Mouse (Mus musculus) ovary, adult 18-20 months (tissue): ENCODE measurements around the gene Art3.

Experiments
- DNase-seq: peaks from one replicate; pipeline ENCODE4 v3.0.0; 2022; ENCODE audit warnings: low spot score, mixed read lengths

The Art3 gene

DNA sequence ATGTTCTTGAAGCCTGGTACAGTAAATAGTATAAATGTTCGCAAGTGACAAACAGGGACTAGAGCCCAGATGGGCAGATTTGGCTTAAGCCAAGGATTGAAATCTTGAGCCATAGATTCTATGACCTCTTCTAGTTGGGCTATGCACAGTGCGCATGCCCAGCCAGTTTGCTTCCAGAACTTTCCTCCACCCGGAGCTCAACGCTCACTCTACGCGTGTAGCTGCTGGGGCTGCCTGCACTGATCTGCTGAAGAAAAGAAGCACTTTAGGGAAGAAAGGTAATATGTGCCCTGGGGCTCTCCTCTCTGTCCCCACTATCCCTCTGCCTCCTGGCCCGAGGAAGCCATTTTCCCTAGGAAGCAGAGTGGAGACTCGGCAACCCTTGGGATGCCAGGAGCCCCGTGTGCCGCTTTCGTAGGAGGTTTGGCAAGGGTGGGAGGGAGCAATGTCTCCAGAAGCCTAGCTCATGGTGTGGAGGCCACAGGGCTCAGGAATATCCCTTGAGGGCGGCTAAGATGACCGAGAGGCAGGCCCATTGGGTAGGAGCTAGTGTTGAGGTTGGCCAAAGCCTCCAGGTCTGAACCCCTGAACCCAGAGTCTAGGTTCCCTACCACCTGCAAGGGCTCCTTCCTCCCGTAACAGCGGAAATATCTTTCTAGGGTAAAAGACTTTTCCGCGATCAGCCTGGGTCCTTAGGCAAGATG is at the start of gene Art3:
Gene Art3 (plus strand): TSS at position 193 of the 704 bp plus-strand sequence.
- no peak for DNase-seq

DNA sequence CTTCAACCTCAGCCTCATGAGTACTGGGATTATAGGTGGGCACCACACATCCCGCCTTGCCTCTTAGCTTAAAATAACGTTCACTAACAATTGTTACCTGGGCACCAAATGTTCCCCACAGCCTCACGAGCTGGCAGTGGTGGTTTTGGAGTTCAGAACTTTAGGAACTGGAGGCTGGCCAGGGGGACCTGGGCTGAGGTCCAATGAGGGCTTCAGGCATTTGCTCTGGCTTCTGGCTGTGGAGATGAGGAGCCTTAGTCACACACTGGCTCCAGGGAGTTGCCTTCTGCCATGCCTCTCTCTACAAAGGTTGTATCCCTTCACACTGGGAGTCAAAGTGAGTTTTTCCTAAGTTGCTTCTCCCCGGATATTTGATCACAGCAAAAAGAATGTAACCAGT is 49.1 kb upstream of the Art3 start:
- no peak for DNase-seq

DNA sequence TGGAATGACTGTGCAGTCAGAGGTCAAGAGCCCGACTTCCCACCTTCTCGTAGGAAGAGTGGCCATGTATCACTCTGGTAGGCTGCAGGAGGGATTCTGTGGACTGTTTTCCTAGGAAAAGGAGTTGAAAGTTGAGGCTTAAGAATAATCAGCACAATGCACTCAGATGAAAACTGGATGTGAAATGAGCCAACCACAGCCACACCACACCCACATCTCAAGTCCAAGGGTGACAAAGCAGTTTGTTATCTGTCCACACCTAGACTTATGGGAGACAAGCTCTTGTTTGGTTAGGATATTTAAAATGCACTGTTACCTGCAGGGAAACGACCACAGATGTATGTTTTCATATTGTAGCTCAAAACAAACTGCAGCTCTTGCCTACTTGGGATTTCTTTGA is 48.5 kb upstream of the Art3 start:
- DNase-seq = no peak

DNA sequence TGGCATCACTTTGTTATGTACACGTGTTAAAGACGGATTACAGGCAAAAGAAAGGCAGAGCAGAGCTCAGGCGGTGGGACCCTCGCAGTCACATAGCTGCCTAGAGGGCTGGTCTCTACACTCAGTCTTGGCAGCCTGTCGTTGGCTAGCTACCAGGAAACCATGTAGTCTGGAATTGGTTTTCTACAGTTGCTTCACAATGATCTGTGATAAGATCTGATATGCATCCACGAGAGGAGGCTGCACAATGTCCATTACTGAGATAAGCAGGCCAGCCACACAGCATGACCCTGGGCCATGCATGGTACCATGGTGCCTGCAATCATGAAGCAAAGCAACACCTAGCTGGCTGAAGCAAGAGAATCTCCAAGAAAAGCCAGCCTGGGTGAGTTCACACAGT is 43.8 kb upstream of the Art3 start:
- DNase-seq = no peak

DNA sequence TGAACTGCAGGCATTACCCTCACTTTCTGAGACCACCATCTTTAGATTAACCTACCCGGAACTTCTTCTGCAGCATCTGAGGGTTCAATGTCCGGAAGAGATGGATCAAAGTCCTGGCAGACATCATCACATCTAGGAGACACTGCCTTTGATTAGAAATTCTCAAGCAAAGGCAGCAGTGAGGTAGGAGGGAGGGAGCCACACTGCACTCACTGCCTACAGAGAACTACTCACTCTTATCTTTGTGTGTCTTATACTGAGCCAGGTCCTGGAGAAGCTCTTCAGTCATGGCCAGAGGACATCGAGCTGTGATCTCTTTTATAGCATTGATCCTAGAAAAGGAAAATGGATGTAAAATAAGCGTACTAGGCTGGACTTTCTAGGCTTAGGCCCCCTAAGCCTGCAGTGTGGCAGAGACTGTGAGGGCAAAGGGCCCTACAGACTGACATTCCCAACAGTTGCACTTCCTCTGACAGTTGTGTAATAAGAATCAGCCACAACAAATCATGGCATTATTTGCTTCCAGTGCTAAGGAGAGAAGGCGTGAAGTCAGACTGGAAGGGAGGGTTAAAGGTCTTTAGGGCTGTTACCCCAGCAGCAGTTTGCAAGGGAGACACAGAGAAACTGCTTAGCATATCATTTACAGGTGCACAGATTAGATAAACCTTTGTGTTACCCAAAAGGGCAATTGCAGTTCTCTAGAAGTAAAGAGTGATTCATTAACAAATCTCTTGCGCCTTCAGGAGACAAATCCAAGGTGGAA is 39.8 kb upstream of the Art3 start:
- no peak for DNase-seq

DNA sequence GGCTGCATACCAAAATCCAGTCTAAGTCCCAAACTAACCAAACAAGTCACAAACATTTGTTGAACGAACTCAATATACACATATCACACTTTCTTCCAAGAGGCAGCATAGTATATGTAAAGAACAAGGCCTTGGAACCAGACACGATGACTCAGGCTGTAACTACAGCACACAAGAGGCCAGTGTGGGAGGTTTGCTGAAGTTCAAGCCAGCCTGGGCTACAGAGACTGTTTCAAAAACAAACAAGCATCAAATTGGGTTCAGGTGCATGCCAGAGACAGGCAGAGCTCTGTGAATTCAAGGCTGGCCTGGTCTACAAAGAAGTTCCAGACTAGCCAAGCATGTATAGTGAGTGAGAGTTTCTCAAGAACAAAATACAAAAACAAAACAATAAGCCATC is 37.1 kb upstream of the Art3 start:
- no peak for DNase-seq

DNA sequence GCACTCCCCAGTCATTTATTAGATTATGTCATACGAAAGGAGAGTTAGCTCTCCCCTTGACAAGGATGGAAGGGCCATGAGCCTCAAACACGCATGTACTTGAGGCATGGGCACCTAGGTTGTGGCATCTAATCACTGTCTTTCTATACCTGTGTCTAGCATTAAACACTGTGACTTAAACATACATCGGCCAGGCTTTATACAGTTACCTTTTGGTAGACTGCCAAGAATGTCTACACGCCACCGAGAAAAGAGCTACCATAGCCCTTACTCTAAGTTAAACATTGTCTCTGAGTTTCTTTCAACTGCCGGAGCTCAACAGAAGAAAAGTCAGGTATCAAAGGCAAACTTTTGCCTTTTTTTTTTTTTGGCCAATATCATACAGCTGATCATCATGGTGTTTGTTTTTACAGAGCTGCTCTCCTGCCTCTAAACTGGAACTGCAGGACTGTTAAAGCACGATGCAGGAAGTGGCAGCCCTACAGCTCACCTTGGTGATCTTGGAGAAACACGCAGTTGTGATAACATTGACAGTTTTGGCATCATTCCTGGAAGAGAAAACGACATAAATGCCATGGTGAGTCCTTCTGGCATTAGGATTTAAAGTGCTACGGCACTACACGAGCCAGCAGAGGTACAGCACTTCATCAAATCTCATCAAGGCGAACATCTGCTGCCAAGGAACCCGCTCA is 29.3 kb upstream of the Art3 start:
- DNase-seq = no peak

DNA sequence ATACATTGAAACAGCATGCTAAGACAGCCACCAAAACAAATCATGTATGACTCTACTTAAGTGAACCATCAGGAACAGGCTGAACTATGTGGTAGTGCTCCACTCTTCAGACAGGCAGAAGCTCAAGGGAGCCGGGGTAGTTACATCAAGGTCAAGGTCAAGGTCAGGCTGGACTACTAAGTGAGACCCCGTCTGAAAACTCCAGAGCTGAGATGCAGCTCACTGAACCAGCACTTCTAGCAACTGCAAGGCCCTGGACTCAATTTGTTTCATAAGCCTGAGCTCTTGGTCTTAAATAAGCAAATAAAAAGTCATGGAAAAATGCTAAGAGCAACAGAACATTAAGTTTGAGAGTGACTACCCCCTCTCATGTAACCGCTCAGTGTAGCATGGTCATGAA is 27.3 kb upstream of the Art3 start:
- no peak for DNase-seq

DNA sequence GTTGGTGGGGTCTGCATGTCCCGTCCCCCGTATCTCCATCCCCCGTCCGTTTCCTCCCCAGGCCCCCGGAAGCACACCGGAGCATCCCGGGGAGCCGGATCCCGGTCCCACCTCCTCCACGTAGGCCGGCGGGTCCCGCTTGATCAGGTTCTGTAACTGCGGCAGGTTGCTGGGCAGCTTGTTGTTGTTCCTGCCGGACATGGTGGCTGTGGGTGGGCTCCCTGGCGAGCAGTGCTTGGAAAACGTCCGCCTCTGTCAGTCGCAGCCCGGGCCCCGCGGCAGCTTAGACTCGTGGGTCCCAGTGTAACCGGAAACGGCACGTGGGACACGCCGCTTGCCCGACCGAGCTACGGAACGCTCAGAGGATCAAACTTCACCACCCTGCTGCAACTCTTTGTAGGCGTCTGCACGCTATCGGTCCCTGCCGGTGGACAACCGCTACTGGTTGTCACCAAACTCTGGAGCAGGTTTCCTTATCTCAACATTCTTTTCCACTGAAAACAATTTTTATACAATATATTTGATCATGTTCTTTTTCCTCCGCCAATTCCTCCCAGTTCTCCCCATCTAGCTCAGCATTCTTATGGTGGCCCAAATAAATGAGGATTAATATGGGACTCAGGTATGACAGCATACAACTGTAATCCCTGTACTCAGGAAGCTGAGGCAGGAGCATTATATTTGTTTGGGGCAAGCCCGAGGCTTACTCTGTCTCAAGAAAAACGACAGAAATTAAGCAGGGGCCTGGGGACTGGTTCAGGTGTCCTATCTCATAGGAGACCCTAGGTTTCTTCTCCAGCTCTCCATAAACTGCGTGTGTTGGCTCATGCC is 21.7 kb upstream of the Art3 start, which contains the start of gene Sdad1:
Gene Sdad1 (minus strand): TSS at position 799 of the 831 bp plus-strand sequence.
- DNase-seq = peak; percentile 86

DNA sequence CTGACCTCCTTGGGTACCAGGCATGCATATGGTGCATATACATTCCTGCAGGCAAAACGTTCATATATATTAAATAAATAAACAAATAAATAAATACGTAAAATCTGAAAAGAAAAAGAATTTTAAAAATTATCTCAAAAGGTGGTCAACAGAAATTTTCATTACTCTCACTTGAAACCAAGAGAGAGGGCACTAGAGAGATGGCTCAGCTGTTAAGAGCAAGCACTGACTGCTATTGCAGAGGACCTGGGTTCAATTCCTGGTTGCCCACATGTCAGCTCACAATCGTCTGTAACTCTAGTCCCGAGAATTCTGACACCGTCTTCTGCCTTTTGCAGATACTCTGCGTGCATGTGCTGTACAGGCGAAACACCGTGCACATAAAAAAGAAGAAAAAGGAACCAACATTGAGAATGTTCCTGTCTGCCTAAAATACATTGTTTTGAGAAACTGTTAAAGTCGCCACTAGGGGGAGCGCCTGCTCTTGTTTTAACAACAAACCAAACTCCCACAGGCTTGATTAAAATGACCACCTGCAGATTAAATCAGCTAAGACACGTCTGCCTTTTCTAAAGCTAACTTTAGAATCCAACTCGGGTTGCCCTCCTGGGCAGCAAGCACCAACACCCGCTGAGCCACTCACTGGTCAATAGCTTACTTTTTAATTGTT is 19.4 kb upstream of the Art3 start:
- DNase-seq = peak; percentile 64

DNA sequence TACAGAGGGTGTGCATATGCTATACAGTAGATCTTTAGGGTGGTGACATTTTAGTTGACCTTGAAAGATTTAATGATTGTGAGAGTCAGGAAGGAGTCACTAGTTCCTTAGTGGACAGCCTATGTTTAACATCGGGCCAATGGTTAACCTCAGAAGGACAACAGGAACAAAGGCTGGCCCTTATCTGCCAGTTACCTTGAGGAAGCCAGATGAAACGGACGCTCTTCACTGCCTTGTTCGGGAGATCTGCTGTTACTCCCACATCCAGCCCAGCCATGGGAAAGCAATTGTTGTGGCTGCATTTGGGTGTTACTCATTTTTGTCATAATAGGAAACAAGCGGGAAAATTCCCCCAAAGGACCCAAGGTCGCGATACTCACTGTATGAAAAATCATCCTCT is 17.9 kb upstream of the Art3 start:
- no peak for DNase-seq

DNA sequence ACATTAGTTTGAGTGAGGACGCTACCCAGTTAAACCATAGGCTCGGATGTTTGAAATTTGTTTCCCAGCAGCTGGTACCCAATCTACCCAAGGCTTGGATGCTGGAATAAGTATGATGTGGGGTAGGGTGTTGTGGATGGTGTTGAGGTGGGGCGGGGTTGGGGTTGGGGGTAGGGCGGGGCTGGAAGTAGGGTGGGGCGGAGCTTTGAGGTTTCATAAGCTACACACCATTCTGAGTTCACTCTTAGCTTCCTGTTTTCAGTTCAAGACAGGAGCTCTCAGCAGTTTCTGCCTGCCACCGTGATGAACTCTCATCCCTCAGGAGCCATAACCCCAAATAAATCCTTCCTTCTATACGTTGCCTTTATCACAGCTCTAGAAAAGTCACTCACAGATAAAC is 13.5 kb upstream of the Art3 start:
- no peak for DNase-seq

DNA sequence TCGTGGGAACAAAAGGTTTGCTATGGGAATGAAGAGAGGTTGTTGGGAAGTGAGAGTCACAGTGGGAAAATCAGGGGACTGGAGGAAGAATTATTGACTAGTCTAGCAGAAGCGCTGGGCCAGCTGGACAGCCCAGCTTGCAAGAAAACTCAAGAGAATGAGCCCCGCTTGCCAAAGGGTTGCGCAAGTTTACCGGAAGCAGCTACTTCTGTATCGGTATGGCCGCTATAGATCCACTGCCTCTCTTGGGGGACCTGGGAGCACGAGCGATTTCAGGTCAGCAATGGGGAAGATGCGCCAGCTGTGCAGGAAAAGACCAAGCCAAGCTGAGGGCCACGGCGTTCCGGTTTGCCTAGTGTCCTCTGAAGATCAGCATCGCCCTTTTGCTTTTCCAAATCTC is 13.0 kb upstream of the Art3 start:
- DNase-seq = no peak

DNA sequence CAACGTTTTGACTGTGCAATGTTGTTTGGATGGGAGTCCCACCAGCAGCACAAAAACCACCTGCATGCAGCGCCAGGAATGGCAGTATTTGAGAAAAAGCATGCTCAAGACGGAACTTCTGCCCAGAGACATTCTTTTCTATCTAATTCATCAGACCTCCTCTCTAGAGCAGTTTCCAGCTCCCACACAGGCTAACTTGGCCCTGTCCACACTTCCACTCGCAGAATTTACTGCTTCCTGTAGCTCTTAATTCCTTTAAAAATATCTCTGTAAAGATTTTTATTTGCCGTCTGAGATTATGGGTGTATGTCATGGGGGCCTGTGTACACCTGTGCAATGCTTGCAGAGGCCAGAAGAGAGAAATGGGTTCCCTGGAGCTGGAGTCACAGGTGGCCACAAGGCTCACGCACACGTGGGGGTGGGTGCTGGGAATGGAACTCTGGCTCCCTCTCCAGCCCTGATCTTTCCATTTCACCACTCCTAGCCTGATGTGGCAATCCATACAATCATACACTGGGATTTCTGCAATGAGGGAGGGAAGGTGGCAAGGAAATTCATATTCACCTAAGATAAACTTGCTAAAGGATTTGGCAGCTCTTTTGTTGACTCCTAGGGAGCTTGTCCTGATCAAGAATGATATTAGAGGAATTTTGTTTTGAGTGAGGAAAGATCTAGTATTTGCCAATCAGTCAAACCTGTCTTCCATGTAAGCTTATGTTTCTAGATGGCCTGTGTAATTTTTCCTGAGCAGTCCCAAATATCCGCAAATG is 9.8 kb upstream of the Art3 start:
- no peak for DNase-seq

DNA sequence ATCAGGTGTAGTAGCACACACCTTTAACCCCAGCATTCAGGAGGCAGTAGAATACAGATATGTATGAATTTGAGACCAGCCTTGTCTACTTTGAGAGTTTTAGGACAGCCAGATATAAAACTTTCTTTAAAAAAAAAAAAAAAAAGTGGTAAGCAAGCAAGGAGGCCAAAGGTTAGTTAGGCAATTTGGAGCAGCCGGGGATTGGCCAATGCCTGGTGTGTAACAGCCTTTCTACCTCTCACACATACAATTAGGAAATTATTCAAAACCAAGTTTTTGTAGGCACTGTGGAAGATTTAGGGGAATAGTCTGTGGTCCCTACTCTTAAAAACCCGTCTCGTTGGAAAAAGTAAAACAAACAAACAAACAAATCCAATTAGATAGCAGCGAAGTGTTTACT is 9.0 kb upstream of the Art3 start:
- DNase-seq = no peak

DNA sequence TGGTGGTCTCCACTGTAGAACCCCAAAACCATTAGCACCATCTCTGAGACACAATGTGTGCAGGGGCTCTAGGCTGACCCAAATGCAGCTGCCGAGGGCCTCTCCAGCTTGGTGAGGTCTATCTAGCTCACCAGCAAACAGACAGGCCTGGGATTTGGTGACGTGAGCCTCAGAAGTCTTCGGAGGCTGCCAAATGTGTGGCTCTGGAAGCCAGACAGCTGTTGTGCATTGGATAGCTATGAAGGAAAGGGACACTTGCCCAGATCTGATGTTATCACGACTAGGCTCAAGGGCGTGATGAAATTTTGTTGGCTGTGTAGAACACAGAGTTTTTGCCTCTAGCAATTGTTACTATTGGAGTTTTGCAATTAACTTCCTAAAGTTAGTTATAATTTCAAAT is 8.4 kb upstream of the Art3 start:
- peak; percentile 62 for DNase-seq

DNA sequence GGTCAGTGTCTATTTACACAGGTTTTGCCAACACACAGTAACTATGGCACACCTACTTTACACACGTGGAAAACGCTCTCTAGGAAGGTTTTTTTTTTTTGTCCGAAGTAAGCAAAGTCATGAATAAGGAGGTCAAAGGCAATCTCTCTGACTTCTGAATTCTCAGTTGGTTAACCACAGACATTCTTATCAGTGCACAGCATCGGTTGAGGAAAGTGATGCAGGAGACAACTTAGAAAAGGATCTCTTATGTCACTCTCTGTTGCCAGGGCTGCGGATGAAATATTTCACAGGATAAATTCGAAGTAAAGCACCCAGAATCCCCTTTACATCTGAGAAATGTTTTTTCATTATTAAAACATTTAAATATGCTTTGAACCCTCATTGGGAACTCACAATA is 4.3 kb upstream of the Art3 start:
- DNase-seq = no peak

DNA sequence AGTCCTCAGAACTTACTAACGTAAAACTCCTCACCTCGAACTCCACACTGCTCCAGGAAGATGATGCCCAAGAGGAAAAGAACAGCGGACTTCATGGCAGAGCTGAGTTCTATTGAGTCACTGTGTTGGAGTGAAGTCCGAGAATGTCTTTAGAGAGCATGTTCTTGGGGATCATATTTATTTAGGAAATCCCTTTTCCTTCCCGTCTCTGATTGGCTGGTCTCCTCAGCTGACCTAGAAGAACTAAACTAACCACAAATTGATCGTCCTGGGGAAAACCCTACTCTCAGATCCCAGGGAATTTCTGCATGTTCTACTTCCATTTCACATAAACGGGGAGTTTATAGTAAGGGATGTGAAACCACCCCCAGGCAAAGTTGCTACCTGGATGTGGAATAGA is 3.7 kb upstream of the Art3 start, which contains the start of gene Cxcl9:
Gene Cxcl9 (minus strand): TSS at position 151 of the 400 bp plus-strand sequence.
- no peak for DNase-seq

DNA sequence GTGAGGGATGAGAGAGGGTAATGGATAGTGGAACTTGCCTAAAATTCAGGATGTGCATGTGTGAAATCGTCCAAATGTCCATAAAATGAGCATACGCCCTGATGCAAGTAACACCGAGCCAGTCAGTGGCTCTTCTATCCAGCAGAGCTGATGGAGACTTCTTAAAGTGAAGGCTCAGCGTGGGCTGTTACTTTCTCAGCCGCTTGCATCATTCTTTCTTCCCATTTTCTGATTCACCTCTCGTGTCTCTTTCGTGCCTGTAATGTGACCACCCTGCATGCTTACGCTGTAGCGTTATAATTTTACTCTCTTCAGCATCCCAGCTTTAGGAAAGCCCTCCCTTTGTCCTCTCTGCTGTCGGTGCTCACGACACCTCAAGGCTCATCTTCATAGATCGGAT is 505 bp upstream of the Art3 start:
- no peak for DNase-seq

DNA sequence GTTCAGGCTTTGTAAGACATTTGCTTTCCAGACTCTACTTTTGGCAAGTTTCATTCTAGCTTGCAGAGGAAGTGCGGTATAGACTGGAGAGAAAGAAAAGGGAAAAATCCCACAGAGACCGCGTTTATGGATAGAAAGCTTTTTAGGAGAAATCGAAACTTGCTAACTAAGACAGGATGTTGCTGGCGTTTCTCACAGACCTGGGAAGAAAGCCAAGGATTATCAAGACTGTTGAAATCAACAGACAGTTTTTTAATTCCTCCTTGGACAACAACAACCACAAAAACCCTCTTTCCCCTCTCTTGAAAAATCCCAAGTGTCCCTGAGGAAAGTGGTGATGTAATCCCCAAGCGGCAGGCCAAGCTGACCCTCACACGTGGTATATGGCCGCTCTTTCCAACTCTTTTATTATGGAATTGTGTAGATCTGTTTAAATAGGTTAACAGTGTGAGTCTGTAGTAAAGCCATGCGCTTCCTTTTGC is 773 bp downstream of the Art3 start:
- DNase-seq = peak; percentile 50

DNA sequence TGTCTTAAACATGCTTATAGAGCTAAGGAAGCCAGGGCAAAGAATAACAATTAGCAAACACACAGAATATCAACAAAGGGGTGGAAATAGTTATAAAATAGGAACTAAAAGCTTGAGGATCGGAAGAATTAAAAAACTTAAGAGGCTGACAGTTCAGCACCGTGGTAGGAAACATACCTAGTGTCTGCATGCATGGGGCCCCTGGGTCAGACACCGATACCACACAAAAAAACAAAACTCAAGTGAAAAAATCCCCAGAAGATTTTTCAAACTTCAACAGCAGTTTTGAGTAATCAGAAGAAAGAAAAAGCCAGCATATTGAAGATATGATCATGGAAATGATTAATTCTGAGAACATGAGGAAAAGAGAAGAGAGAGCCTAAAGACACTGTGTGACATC is 5.1 kb downstream of the Art3 start:
- no peak for DNase-seq
